Mouse (Mus musculus): ENCODE measurements around the gene Bik.

Gene Bik

GRCm38 (mm10) chr15:83512489-83513281 lies 14.0 kb upstream of the Bik start:
- no peak for DNase-seq (ENCODE audit: low read depth, low spot score)

- no peak for DNase-seq (ENCODE audit: low read depth, low spot score)
Observed at GRCm38 (mm10) chr15:83515018-83515417, 11.6 kb upstream of the Bik start.

GRCm38 (mm10) chr15:83518215-83519048 lies 8.2 kb upstream of the Bik start:
- peak; percentile 87 for DNase-seq (ENCODE audit: low read depth, low spot score)

- DNase-seq (ENCODE audit: low read depth, low spot score), result no peak
Observed at GRCm38 (mm10) chr15:83520861-83521382, 5.7 kb upstream of the Bik start.

- no peak for DNase-seq (ENCODE audit: low read depth, low spot score)
Observed at GRCm38 (mm10) chr15:83523196-83523595, 3.5 kb upstream of the Bik start.

- no peak for DNase-seq (ENCODE audit: low read depth, low spot score)
Observed at GRCm38 (mm10) chr15:83523638-83524332, 2.9 kb upstream of the Bik start.

GRCm38 (mm10) chr15:83524333-83524729 lies 2.3 kb upstream of the Bik start:
- no peak for DNase-seq (ENCODE audit: low read depth, low spot score)

GRCm38 (mm10) chr15:83527092-83527437 lies 403 bp downstream of the Bik start:
- DNase-seq (ENCODE audit: low read depth, low spot score), result no peak

- no peak for DNase-seq (ENCODE audit: low read depth, low spot score)
Observed at GRCm38 (mm10) chr15:83527747-83528146, 1.1 kb downstream of the Bik start.

GRCm38 (mm10) chr15:83528892-83529291 lies 2.2 kb downstream of the Bik start:
- no peak for DNase-seq (ENCODE audit: low read depth, low spot score)

GRCm38 (mm10) chr15:83529765-83530164 lies 3.1 kb downstream of the Bik start:
- DNase-seq (ENCODE audit: low read depth, low spot score), result no peak

- no peak for DNase-seq (ENCODE audit: low read depth, low spot score)
Observed at GRCm38 (mm10) chr15:83530233-83530632, 3.6 kb downstream of the Bik start.

GRCm38 (mm10) chr15:83530688-83531087 lies 4.0 kb downstream of the Bik start:
- no peak for DNase-seq (ENCODE audit: low read depth, low spot score)

- DNase-seq (ENCODE audit: low read depth, low spot score), result no peak
Observed at GRCm38 (mm10) chr15:83531961-83532469, 5.4 kb downstream of the Bik start.

GRCm38 (mm10) chr15:83532606-83533005 lies 5.9 kb downstream of the Bik start:
- no peak for DNase-seq (ENCODE audit: low read depth, low spot score)

GRCm38 (mm10) chr15:83534960-83535889 lies 8.6 kb downstream of the Bik start:
- no peak for DNase-seq (ENCODE audit: low read depth, low spot score)

- DNase-seq (ENCODE audit: low read depth, low spot score), result no peak
Observed at GRCm38 (mm10) chr15:83535890-83536231, 9.2 kb downstream of the Bik start.

- DNase-seq (ENCODE audit: low read depth, low spot score), result no peak
Observed at GRCm38 (mm10) chr15:83538855-83539254, 12.2 kb downstream of the Bik start.

- DNase-seq (ENCODE audit: low read depth, low spot score), result no peak
Observed at GRCm38 (mm10) chr15:83539905-83540304, 13.2 kb downstream of the Bik start.

- DNase-seq (ENCODE audit: low read depth, low spot score), result no peak
Observed at GRCm38 (mm10) chr15:83541647-83542287, 15.1 kb downstream of the Bik start.
